Mouse (Mus musculus) CH12.LX (cell line): ENCODE data around the gene Ispd. TPM values are rescaled to one million over a fixed set of nuclear protein-coding genes. Genes with fewer than 3 reads are reported as not detected.

Experiments used
- DNase-seq: peaks from one replicate; pipeline ENCODE4 v3.0.0-alpha.2; 2013; ENCODE audit errors: extremely low read depth
- H3K27ac ChIP-seq: 2 replicates; pipeline ENCODE4 v1.5.1; 2012; ENCODE audit warnings: low read depth, mild to moderate bottlenecking, control low read depth, moderate library complexity; ENCODE audit not compliant: insufficient read depth
- H3K27me3 ChIP-seq: replicated peaks from 2 replicates; pipeline ENCODE3; 2012; ENCODE audit warnings: inconsistent platforms
- H3K36me3 ChIP-seq, 2 experiments: replicated peaks in 1 of 2; 2 replicates each; pipeline versions ENCODE3 to v1.6.1; 2012; ENCODE audit warnings: inconsistent platforms in 1 of 2, low read length in 1 of 2, mild to moderate bottlenecking in 1 of 2, mixed read lengths in 1 of 2, moderate library complexity in 1 of 2; ENCODE audit not compliant: control insufficient read depth in 1 of 2, insufficient read depth in 1 of 2
- H3K4me1 ChIP-seq, 2 experiments: 2 replicates each; pipeline ENCODE4 v1.6.1; 2012; ENCODE audit warnings: inconsistent platforms in 1 of 2, moderate library complexity in 1 of 2; ENCODE audit not compliant: insufficient read depth in 2 of 2, control insufficient read depth in 1 of 2
- H3K4me2 ChIP-seq: 2 replicates; pipeline ENCODE4 v1.6.1; 2012; ENCODE audit warnings: low read depth, mild to moderate bottlenecking, control low read depth; ENCODE audit not compliant: poor library complexity, insufficient read depth, severe bottlenecking
- H3K4me3 ChIP-seq, 3 experiments: fragments of 150-350 bp in 1 of 3; sonication (generic) in 1 of 3; replicated peaks in 1 of 3; 2 replicates each; pipeline versions ENCODE3 to v1.5.1; 2011 to 2012; ENCODE audit warnings: low read depth in 2 of 3, low read length in 2 of 3, mild to moderate bottlenecking in 2 of 3, moderate library complexity in 2 of 3, control low read depth in 1 of 3, improper control_type of control experiment in 1 of 3, inconsistent platforms in 1 of 3, mixed read lengths in 1 of 3; ENCODE audit not compliant: poor library complexity in 1 of 3
- H3K79me2 ChIP-seq: replicated peaks from 2 replicates; pipeline ENCODE4 v1.6.1; 2012; ENCODE audit warnings: mild to moderate bottlenecking, moderate library complexity; ENCODE audit not compliant: control insufficient read depth, poor library complexity, insufficient read depth, severe bottlenecking; ENCODE audit errors: extremely low read depth
- H3K9ac ChIP-seq: 2 replicates; pipeline ENCODE4 v1.6.1; 2012; ENCODE audit warnings: low read depth, mild to moderate bottlenecking, control low read depth, moderate library complexity; ENCODE audit not compliant: insufficient read depth
- H3K9me3 ChIP-seq: replicated peaks from 2 replicates; pipeline ENCODE3; 2012; ENCODE audit warnings: low read length, inconsistent platforms, mixed read lengths
- CTCF ChIP-seq, 2 experiments: IDR thresholded peaks in 1 of 2; conservative IDR thresholded peaks in 1 of 2; 2 replicates each; pipeline ENCODE4 v1.5.1; 2011 to 2012; ENCODE audit warnings: low read depth in 2 of 2, low read length in 2 of 2, improper control_type of control experiment in 1 of 2, inconsistent platforms in 1 of 2, mild to moderate bottlenecking in 1 of 2, moderate library complexity in 1 of 2
- EP300 ChIP-seq: IDR thresholded peaks from 2 replicates; pipeline ENCODE4 v1.6.1; 2011; ENCODE audit warnings: low read length, improper control_type of control experiment
- HCFC1 ChIP-seq: IDR thresholded peaks from 2 replicates; pipeline ENCODE4 v1.6.1; 2012; ENCODE audit warnings: low read depth, mild to moderate bottlenecking, inconsistent platforms, low read length, improper control_type of control experiment
- IRF4 ChIP-seq: IDR thresholded peaks from 2 replicates; pipeline ENCODE4 v1.6.1; 2014; ENCODE audit warnings: low read depth, mild to moderate bottlenecking, inconsistent platforms, low read length, improper control_type of control experiment
- JUN ChIP-seq: IDR thresholded peaks from 2 replicates; pipeline ENCODE4 v1.6.1; 2011; ENCODE audit warnings: low read depth, mild to moderate bottlenecking, low read length, improper control_type of control experiment, moderate library complexity; ENCODE audit not compliant: insufficient read depth
- POLR2A ChIP-seq: IDR thresholded peaks from 2 replicates; pipeline ENCODE4 v1.6.1; 2011; ENCODE audit warnings: low read depth, mild to moderate bottlenecking, improper control_type of control experiment, low read length
- POLR2AphosphoS2 ChIP-seq: IDR thresholded peaks from 2 replicates; pipeline ENCODE4 v1.6.1; 2011; ENCODE audit warnings: low read depth, low read length, improper control_type of control experiment
- RAD21 ChIP-seq: IDR thresholded peaks from 2 replicates; pipeline ENCODE4 v1.6.1; 2011; ENCODE audit warnings: low read depth, mild to moderate bottlenecking, low read length, improper control_type of control experiment, moderate library complexity
- SIN3A ChIP-seq: IDR thresholded peaks from 2 replicates; pipeline ENCODE4 v1.6.1; 2012; ENCODE audit warnings: low read length, improper control_type of control experiment, inconsistent platforms
- SMC3 ChIP-seq: IDR thresholded peaks from 2 replicates; pipeline ENCODE4 v1.6.1; 2011; ENCODE audit warnings: low read depth, low read length, improper control_type of control experiment
- ZC3H11A ChIP-seq: IDR thresholded peaks from 2 replicates; pipeline ENCODE4 v1.6.1; 2012; ENCODE audit warnings: low read depth, mild to moderate bottlenecking, inconsistent platforms, low read length, improper control_type of control experiment
- ZMIZ1 ChIP-seq: IDR thresholded peaks from 2 replicates; pipeline ENCODE4 v1.6.1; 2012; ENCODE audit warnings: low read depth, mild to moderate bottlenecking, inconsistent platforms, low read length, improper control_type of control experiment
- ZNF384 ChIP-seq: IDR thresholded peaks from 2 replicates; pipeline ENCODE4 v1.6.1; 2012; ENCODE audit warnings: low read depth, low read length, improper control_type of control experiment, inconsistent platforms
- dilution Hi-C: fragments of 300-500 bp; cut with MboI; formaldehyde crosslinking; loops from 2 replicates; pipeline ENCODE4 v1.14.3; 2020; ENCODE audit warnings: low sequenced_read_pairs; ENCODE audit not compliant: extremely low pct_unique_long_range_greater_than_20kb, extremely low pct_ligation_motif_present
- in situ Hi-C: fragments of 300-500 bp; cut with MboI; formaldehyde crosslinking; loops from 3 replicates; pipeline ENCODE4 v1.14.3; 2019; ENCODE audit warnings: low sequenced_read_pairs, low pct_ligation_motif_present, low pct_unique_long_range_greater_than_20kb, mixed read lengths
- polyA plus RNA-seq: library from polyadenylated mRNA; unstranded; fragments of >175 nt; gene quantifications from 2 replicates; pipeline ENCODE4 v1.2.1, GENCODE M21; 2012; ENCODE audit warnings: low read depth; ENCODE audit not compliant: insufficient read length
- total RNA-seq, 2 experiments: library from RNA; depleted of rRNA; stranded (reverse); fragments of 300-350 nt in 1 of 2; fragments of >200 nt in 1 of 2; gene quantifications; 2 replicates each; pipeline ENCODE4 v1.2.3; 2012 to 2014

Ispd gene
- total and polyA plus RNA-seq, 3 experiments = 0.51 to 1.8 (median 1.4) TPM

DNA sequence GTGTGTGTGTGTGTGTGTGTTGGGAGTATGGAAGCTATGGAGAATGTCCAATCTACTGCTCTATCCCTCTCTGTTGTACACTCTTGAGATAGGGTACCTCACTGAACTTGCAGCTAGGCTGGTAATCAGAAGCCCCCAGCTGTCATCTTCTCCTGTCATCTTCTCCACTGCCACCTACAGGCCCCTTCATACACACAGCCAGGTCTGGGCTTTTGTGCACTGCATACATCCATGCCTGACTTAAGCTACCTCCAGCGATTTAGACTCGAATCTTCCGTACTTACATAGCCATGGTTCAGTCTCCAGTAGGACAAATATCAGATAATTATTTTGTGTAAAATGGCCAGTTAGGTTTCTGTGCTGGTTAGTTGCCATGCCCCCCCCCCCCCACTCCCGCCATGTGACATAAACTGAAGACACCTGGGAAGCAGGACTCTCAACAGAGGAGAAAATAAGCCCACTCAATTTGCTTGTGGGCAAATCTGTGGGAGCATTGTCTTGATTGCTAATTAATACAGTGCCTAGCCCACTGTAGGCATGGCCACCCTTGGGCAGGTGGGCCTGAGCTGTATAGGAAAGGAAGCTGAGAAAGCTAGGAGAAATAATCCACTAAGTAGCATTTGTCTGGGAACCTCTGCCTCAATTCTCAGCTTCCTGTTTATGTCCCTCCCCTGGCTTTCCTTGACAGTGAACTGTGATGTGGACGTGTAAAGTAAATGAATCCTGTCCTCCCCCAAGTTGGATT is 289.1 kb downstream of the Ispd start:
- dilution Hi-C loops (no loop called here), in situ Hi-C loops (loop anchor here (10.0 kb wide), 1 partner anchor 456 kb away; no protein-coding TSS in a partner anchor)
- H3K4me2 ChIP-seq = no peak overlapping the region

DNA sequence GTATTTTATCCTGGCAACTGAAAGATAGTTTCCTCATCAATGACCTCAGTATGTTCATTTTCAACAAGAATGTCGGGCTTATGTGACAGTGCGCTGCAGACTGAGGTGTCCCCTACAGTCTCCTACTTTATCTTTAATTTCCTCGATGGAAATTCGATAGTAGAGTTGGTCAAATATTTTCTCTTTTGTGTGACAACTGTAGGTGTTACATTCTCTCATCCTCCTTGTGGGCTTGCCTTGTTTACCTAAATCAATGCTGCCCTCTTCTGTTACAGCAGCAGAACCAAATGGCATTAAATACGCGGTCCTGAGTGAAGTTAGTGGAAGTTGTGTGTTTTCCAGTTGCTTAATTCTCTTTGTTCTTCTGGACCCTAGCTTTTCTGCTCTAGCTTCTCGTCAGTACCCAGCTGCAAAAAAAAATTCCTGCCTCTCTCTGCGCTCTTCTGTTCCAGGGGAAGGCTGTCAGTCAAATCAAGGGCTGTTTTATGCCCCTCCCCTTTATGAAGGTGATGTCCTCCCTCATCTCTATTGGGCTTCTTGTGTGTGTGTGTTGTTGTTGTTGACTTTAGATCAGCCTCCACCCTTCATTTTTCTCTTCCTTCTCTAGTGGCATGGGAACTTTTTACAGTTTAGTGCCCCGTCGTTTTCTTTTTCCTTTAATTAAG is 289.8 kb downstream of the Ispd start:
- TF ChIP-seq HCFC1 = no peak
- TF ChIP-seq RAD21 = peak; percentile 76
- TF ChIP-seq CTCF (conservative IDR thresholded peaks at IDR 0.05 in 1 of 2, IDR thresholded peaks at IDR 0.05 in 1 of 2; ENCODE audit: low read depth in 2 of 2, low read length in 2 of 2) = peak in 1 of 2 experiments; percentile 67; a peak in 2 of 4 replicates
- TF ChIP-seq ZC3H11A = peak; percentile 21; the same call in 1 of the 2 replicates
- no peak for TF ChIP-seq POLR2A
- TF ChIP-seq SMC3 = peak; percentile 58
- peak; percentile 31 for DNase-seq
- no peaks in the 10 kb centered on the region for H3K79me2 ChIP-seq
- H3K9ac ChIP-seq = no peak overlapping the region
- no peaks in the 10 kb centered on the region for H3K4me1 ChIP-seq
- no peaks in the 10 kb centered on the region for H3K9me3 ChIP-seq
- no peak overlapping the region for H3K27ac ChIP-seq
- dilution Hi-C loops = no loop called here
- no peaks in the 10 kb centered on the region for H3K36me3 ChIP-seq
- in situ Hi-C loops = loop anchor here (10.0 kb wide), 1 partner anchor 456 kb away; no protein-coding TSS in a partner anchor
- H3K27me3 ChIP-seq = no peaks in the 10 kb centered on the region
- H3K4me2 ChIP-seq = peak overlapping the region; percentile 44
- H3K4me3 ChIP-seq = no peak overlapping the region

More for the DNA sequence above, 289.1 kb downstream of the Ispd start:
- Histone ChIP-seq H3K4me3 (no peak overlapping the region), H3K27ac (no peak overlapping the region), H3K36me3 (no peaks in the 10 kb centered on the region), H3K9me3 (no peaks in the 10 kb centered on the region), H3K79me2 (no peaks in the 10 kb centered on the region), H3K27me3 (no peaks in the 10 kb centered on the region), H3K9ac (no peak overlapping the region), H3K4me1 (no peaks in the 10 kb centered on the region)
- TF ChIP-seq JUN = no peak
- no peak for TF ChIP-seq IRF4
- no peak for TF ChIP-seq ZMIZ1
- TF ChIP-seq ZNF384 = no peak
- TF ChIP-seq POLR2AphosphoS2 = no peak
- TF ChIP-seq SIN3A = no peak
- TF ChIP-seq EP300 = no peak
- TF ChIP-seq, all 38 proteins: peak for 0
- no peak for DNase-seq
